Mouse (Mus musculus): Measurements from ENCODE around the gene Spata22. TPM values are rescaled to one million over a fixed set of nuclear protein-coding genes. Genes with fewer than 3 reads are reported as not detected.
"Not testable (repeated sequence)": the region's sequence is repeated elsewhere in the genome, so short reads cannot be mapped to it uniquely, and the experiment has no call there.

Gene Spata22
- polyA plus RNA-seq, 1 experiment from 2014 or later = not detected

- not testable (repeated sequence) for H3K36me3 ChIP-seq (ENCODE audit: control insufficient read depth, insufficient read depth, low read length); ATAC-seq (ENCODE audit: low FRiP score); H3K9ac ChIP-seq (ENCODE audit: low read depth, low read length); DNase-seq (ENCODE audit: low spot score); H3K27me3 ChIP-seq (ENCODE audit: control insufficient read depth, insufficient read depth, low read length); H3K9me3 ChIP-seq (ENCODE audit: control insufficient read depth, low read length); H3K4me3 ChIP-seq (ENCODE audit: low read depth, low read length); H3K27ac ChIP-seq (ENCODE audit: low read depth, low read length); H3K4me1 ChIP-seq (replicated peaks; ENCODE audit: control insufficient read depth, insufficient read depth, low read length); H3K4me2 ChIP-seq (replicated peaks; ENCODE audit: low read depth, low read length)
- WGBS = 74% methylated on average over 2 of the region's 2 CpGs
Measured at GRCm38 (mm10) chr11:73318581-73318980, 11.0 kb upstream of the Spata22 start.

DNA sequence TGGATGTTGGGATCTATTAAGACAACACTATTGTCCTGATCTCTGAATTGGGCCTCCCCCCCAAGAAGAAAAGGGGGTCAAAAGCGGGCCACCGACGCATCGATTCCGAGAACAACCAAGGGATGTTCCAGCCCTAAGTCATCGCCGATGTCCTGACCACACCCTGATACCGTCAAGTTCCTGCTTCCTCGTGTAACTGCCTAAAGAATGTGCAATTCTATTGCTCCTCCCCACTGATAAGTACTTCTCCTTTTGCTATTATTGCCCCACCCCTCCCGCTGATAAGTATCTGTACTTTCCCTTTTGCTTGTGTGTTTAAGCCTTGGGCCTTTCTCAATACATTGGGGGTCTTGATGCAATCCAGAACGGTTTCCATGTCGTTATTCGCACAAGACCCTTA lies 8.5 kb upstream of the Spata22 start:
- H3K4me2 ChIP-seq (replicated peaks; ENCODE audit: low read depth, low read length); H3K36me3 ChIP-seq (ENCODE audit: control insufficient read depth, insufficient read depth, low read length); DNase-seq (ENCODE audit: low spot score); H3K27ac ChIP-seq (ENCODE audit: low read depth, low read length); H3K4me3 ChIP-seq (ENCODE audit: low read depth, low read length); H3K27me3 ChIP-seq (ENCODE audit: control insufficient read depth, insufficient read depth, low read length); H3K9me3 ChIP-seq (ENCODE audit: control insufficient read depth, low read length); ATAC-seq (ENCODE audit: low FRiP score); H3K9ac ChIP-seq (ENCODE audit: low read depth, low read length); H3K4me1 ChIP-seq (replicated peaks; ENCODE audit: control insufficient read depth, insufficient read depth, low read length): not testable (repeated sequence)
- WGBS = 93% methylated on average over 13 of the region's 13 CpGs

- Histone ChIP-seq H3K4me1 (replicated peaks; ENCODE audit: control insufficient read depth, insufficient read depth, low read length) (no peaks in the 10 kb centered on the region), H3K36me3 (ENCODE audit: control insufficient read depth, insufficient read depth, low read length) (no peaks in the 10 kb centered on the region), H3K4me3 (ENCODE audit: low read depth, low read length) (no peak overlapping the region), H3K4me2 (replicated peaks; ENCODE audit: low read depth, low read length) (no peak overlapping the region), H3K9ac (ENCODE audit: low read depth, low read length) (no peak overlapping the region), H3K27me3 (ENCODE audit: control insufficient read depth, insufficient read depth, low read length) (no peaks in the 10 kb centered on the region), H3K9me3 (ENCODE audit: control insufficient read depth, low read length) (no peaks in the 10 kb centered on the region), H3K27ac (ENCODE audit: low read depth, low read length) (no peak overlapping the region)
- WGBS = 78% methylated on average over 9 of the region's 9 CpGs
- DNase-seq (ENCODE audit: low spot score) (no peak), ATAC-seq (ENCODE audit: low FRiP score) (no peak)
Measured at GRCm38 (mm10) chr11:73323906-73324830, 5.4 kb upstream of the Spata22 start.

- Histone ChIP-seq H3K27me3 (ENCODE audit: control insufficient read depth, insufficient read depth, low read length) (no peaks in the 10 kb centered on the region), H3K9ac (ENCODE audit: low read depth, low read length) (no peak overlapping the region), H3K4me1 (replicated peaks; ENCODE audit: control insufficient read depth, insufficient read depth, low read length) (no peaks in the 10 kb centered on the region), H3K4me2 (replicated peaks; ENCODE audit: low read depth, low read length) (no peak overlapping the region), H3K27ac (ENCODE audit: low read depth, low read length) (no peak overlapping the region), H3K9me3 (ENCODE audit: control insufficient read depth, low read length) (no peaks in the 10 kb centered on the region), H3K4me3 (ENCODE audit: low read depth, low read length) (no peak overlapping the region), H3K36me3 (ENCODE audit: control insufficient read depth, insufficient read depth, low read length) (no peaks in the 10 kb centered on the region)
- ATAC-seq (ENCODE audit: low FRiP score) (no peak), DNase-seq (ENCODE audit: low spot score) (no peak)
- WGBS = 65% methylated on average over 12 of the region's 12 CpGs
Measured at GRCm38 (mm10) chr11:73326485-73326886, 3.1 kb upstream of the Spata22 start.

DNA sequence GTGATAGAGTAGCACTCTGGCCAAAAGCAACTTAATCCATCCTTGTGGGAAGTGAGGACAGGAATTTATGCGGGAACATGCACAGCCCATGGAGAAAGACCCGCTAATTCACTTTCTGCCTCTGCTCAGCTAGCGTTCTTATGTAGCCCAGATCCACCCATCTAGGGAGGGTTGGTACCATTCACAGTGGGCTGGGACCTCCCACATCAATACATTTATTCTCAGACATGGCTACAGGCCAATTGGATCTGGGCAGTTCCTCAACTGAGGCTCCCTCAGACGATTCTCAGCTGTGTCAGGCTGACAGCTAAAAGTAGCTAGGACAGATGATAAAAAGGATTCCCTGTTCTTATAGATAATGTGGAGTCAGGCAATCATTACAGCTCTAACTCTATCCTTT lies 2.2 kb upstream of the Spata22 start:
- H3K4me3 ChIP-seq (ENCODE audit: low read depth, low read length) = no peak overlapping the region
- DNase-seq (ENCODE audit: low spot score) (no peak), ATAC-seq (ENCODE audit: low FRiP score) (no peak)
- H3K36me3 ChIP-seq (ENCODE audit: control insufficient read depth, insufficient read depth, low read length) = no peaks in the 10 kb centered on the region
- no peaks in the 10 kb centered on the region for H3K27me3 ChIP-seq (ENCODE audit: control insufficient read depth, insufficient read depth, low read length)
- 86% methylated on average over 4 of the region's 4 CpGs for WGBS
- no peak overlapping the region for H3K9ac ChIP-seq (ENCODE audit: low read depth, low read length)
- no peaks in the 10 kb centered on the region for H3K4me1 ChIP-seq (replicated peaks; ENCODE audit: control insufficient read depth, insufficient read depth, low read length)
- H3K9me3 ChIP-seq (ENCODE audit: control insufficient read depth, low read length) = no peaks in the 10 kb centered on the region
- no peak overlapping the region for H3K4me2 ChIP-seq (replicated peaks; ENCODE audit: low read depth, low read length)
- no peak overlapping the region for H3K27ac ChIP-seq (ENCODE audit: low read depth, low read length)

- Histone ChIP-seq H3K27me3 (ENCODE audit: control insufficient read depth, insufficient read depth, low read length) (no peaks in the 10 kb centered on the region), H3K4me2 (replicated peaks; ENCODE audit: low read depth, low read length) (no peak overlapping the region), H3K9me3 (ENCODE audit: control insufficient read depth, low read length) (no peaks in the 10 kb centered on the region), H3K36me3 (ENCODE audit: control insufficient read depth, insufficient read depth, low read length) (no peaks in the 10 kb centered on the region), H3K27ac (ENCODE audit: low read depth, low read length) (no peak overlapping the region), H3K4me1 (replicated peaks; ENCODE audit: control insufficient read depth, insufficient read depth, low read length) (no peaks in the 10 kb centered on the region), H3K9ac (ENCODE audit: low read depth, low read length) (no peak overlapping the region), H3K4me3 (ENCODE audit: low read depth, low read length) (no peak overlapping the region)
- ATAC-seq (ENCODE audit: low FRiP score) = no peak
- 79% methylated on average over 2 of the region's 2 CpGs for WGBS
- DNase-seq (ENCODE audit: low spot score) = no peak
Measured at GRCm38 (mm10) chr11:73333357-73333756, 3.8 kb downstream of the Spata22 start.

GRCm38 (mm10) chr11:73336919-73337318 lies 7.4 kb downstream of the Spata22 start:
- no peak overlapping the region for H3K9ac ChIP-seq (ENCODE audit: low read depth, low read length)
- no peaks in the 10 kb centered on the region for H3K36me3 ChIP-seq (ENCODE audit: control insufficient read depth, insufficient read depth, low read length)
- no peak overlapping the region for H3K4me2 ChIP-seq (replicated peaks; ENCODE audit: low read depth, low read length)
- H3K27ac ChIP-seq (ENCODE audit: low read depth, low read length) = no peak overlapping the region
- no peak overlapping the region for H3K4me3 ChIP-seq (ENCODE audit: low read depth, low read length)
- WGBS = 80% methylated on average over 4 of the region's 4 CpGs
- no peak for DNase-seq (ENCODE audit: low spot score)
- ATAC-seq (ENCODE audit: low FRiP score) = no peak
- H3K4me1 ChIP-seq (replicated peaks; ENCODE audit: control insufficient read depth, insufficient read depth, low read length) = no peaks in the 10 kb centered on the region
- no peaks in the 10 kb centered on the region for H3K9me3 ChIP-seq (ENCODE audit: control insufficient read depth, low read length)
- no peaks in the 10 kb centered on the region for H3K27me3 ChIP-seq (ENCODE audit: control insufficient read depth, insufficient read depth, low read length)

DNA sequence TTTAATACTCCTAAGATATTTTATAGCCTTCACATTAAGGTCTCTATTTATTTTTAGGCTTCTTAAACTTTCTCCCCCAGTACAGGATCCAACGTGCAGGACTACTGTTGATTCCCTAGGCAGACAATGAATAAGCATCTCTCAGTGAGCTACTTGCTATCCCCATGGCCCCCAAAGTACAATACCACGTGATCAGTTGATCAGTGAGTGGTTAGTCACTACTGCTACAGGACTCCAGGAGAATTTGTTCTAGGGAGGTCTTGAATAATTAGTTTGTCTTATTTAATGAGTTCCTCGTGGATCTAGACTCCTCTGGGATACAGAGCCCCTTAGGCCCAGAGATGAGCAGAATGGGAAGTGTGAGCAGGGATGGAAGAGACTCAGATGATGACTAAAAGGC lies 20.9 kb downstream of the Spata22 start, which contains the start of gene Olfr20:
Gene Olfr20, plus strand, starts transcription at position 301 of the 400 bp plus-strand sequence.
- no peak for DNase-seq (ENCODE audit: low spot score)
- Histone ChIP-seq H3K36me3 (ENCODE audit: control insufficient read depth, insufficient read depth, low read length) (no peaks in the 10 kb centered on the region), H3K27ac (ENCODE audit: low read depth, low read length) (no peak within 1 kb of the TSS), H3K27me3 (ENCODE audit: control insufficient read depth, insufficient read depth, low read length) (no peaks in the 10 kb centered on the region), H3K9ac (ENCODE audit: low read depth, low read length) (no peak within 1 kb of the TSS), H3K4me1 (replicated peaks; ENCODE audit: control insufficient read depth, insufficient read depth, low read length) (no peaks in the 10 kb centered on the region), H3K4me2 (replicated peaks; ENCODE audit: low read depth, low read length) (no peak within 1 kb of the TSS), H3K9me3 (ENCODE audit: control insufficient read depth, low read length) (no peaks in the 10 kb centered on the region), H3K4me3 (ENCODE audit: low read depth, low read length) (no peak within 1 kb of the TSS)
- no peak for ATAC-seq (ENCODE audit: low FRiP score)
- WGBS = 53% methylated on average over 3 of the region's 3 CpGs

- Histone ChIP-seq H3K9me3 (ENCODE audit: control insufficient read depth, low read length) (no peaks in the 10 kb centered on the region), H3K4me1 (replicated peaks; ENCODE audit: control insufficient read depth, insufficient read depth, low read length) (no peaks in the 10 kb centered on the region), H3K27ac (ENCODE audit: low read depth, low read length) (no peak within 1 kb of the TSS), H3K4me3 (ENCODE audit: low read depth, low read length) (no peak within 1 kb of the TSS), H3K27me3 (ENCODE audit: control insufficient read depth, insufficient read depth, low read length) (no peaks in the 10 kb centered on the region), H3K36me3 (ENCODE audit: control insufficient read depth, insufficient read depth, low read length) (no peaks in the 10 kb centered on the region), H3K4me2 (replicated peaks; ENCODE audit: low read depth, low read length) (no peak within 1 kb of the TSS), H3K9ac (ENCODE audit: low read depth, low read length) (no peak within 1 kb of the TSS)
- no peak for ATAC-seq (ENCODE audit: low FRiP score)
- DNase-seq (ENCODE audit: low spot score) = no peak
- 94% methylated on average over 2 of the region's 2 CpGs for WGBS
Measured at GRCm38 (mm10) chr11:73370946-73371345, 41.4 kb downstream of the Spata22 start, which contains the start of gene Olfr376. Gene Olfr376, plus strand, starts transcription at chr11:73371246.

Measured in hindbrain, embryonic 11.5 days (tissue).